Mouse (Mus musculus) CH12.LX (cell line): ENCODE data around the gene Gas2. TPM values are rescaled to one million over a fixed set of nuclear protein-coding genes. Genes with fewer than 3 reads are reported as not detected.

Experiments used
- DNase-seq: peaks from one replicate; pipeline ENCODE4 v3.0.0-alpha.2; 2013; ENCODE audit errors: extremely low read depth
- H3K27ac ChIP-seq: 2 replicates; pipeline ENCODE4 v1.5.1; 2012; ENCODE audit warnings: low read depth, mild to moderate bottlenecking, control low read depth, moderate library complexity; ENCODE audit not compliant: insufficient read depth
- H3K27me3 ChIP-seq: replicated peaks from 2 replicates; pipeline ENCODE3; 2012; ENCODE audit warnings: inconsistent platforms
- H3K36me3 ChIP-seq, 2 experiments: replicated peaks in 1 of 2; 2 replicates each; pipeline versions ENCODE3 to v1.6.1; 2012; ENCODE audit warnings: inconsistent platforms in 1 of 2, low read length in 1 of 2, mild to moderate bottlenecking in 1 of 2, mixed read lengths in 1 of 2, moderate library complexity in 1 of 2; ENCODE audit not compliant: control insufficient read depth in 1 of 2, insufficient read depth in 1 of 2
- H3K4me1 ChIP-seq, 2 experiments: 2 replicates each; pipeline ENCODE4 v1.6.1; 2012; ENCODE audit warnings: inconsistent platforms in 1 of 2, moderate library complexity in 1 of 2; ENCODE audit not compliant: insufficient read depth in 2 of 2, control insufficient read depth in 1 of 2
- H3K4me2 ChIP-seq: 2 replicates; pipeline ENCODE4 v1.6.1; 2012; ENCODE audit warnings: low read depth, mild to moderate bottlenecking, control low read depth; ENCODE audit not compliant: poor library complexity, insufficient read depth, severe bottlenecking
- H3K4me3 ChIP-seq, 3 experiments: fragments of 150-350 bp in 1 of 3; sonication (generic) in 1 of 3; replicated peaks in 1 of 3; 2 replicates each; pipeline versions ENCODE3 to v1.5.1; 2011 to 2012; ENCODE audit warnings: low read depth in 2 of 3, low read length in 2 of 3, mild to moderate bottlenecking in 2 of 3, moderate library complexity in 2 of 3, control low read depth in 1 of 3, improper control_type of control experiment in 1 of 3, inconsistent platforms in 1 of 3, mixed read lengths in 1 of 3; ENCODE audit not compliant: poor library complexity in 1 of 3
- H3K79me2 ChIP-seq: replicated peaks from 2 replicates; pipeline ENCODE4 v1.6.1; 2012; ENCODE audit warnings: mild to moderate bottlenecking, moderate library complexity; ENCODE audit not compliant: control insufficient read depth, poor library complexity, insufficient read depth, severe bottlenecking; ENCODE audit errors: extremely low read depth
- H3K9ac ChIP-seq: 2 replicates; pipeline ENCODE4 v1.6.1; 2012; ENCODE audit warnings: low read depth, mild to moderate bottlenecking, control low read depth, moderate library complexity; ENCODE audit not compliant: insufficient read depth
- H3K9me3 ChIP-seq: replicated peaks from 2 replicates; pipeline ENCODE3; 2012; ENCODE audit warnings: low read length, inconsistent platforms, mixed read lengths
- CHD2 ChIP-seq: IDR thresholded peaks from 2 replicates; pipeline ENCODE4 v1.6.1; 2011; ENCODE audit warnings: low read length, improper control_type of control experiment
- E2F4 ChIP-seq: IDR thresholded peaks from 2 replicates; pipeline ENCODE4 v1.6.1; 2011; ENCODE audit warnings: low read depth, low read length, improper control_type of control experiment; ENCODE audit not compliant: insufficient replicate concordance
- ETS1 ChIP-seq: conservative IDR thresholded peaks from 2 replicates; pipeline ENCODE4 v1.6.1; 2012; ENCODE audit warnings: low read depth, mild to moderate bottlenecking, inconsistent platforms, low read length, improper control_type of control experiment, moderate library complexity
- GABPA ChIP-seq: IDR thresholded peaks from 2 replicates; pipeline ENCODE4 v1.6.1; 2012; ENCODE audit warnings: low read depth, low read length, improper control_type of control experiment, inconsistent platforms; ENCODE audit not compliant: insufficient replicate concordance
- HCFC1 ChIP-seq: IDR thresholded peaks from 2 replicates; pipeline ENCODE4 v1.6.1; 2012; ENCODE audit warnings: low read depth, mild to moderate bottlenecking, inconsistent platforms, low read length, improper control_type of control experiment
- JUND ChIP-seq: conservative IDR thresholded peaks from 2 replicates; pipeline ENCODE4 v1.6.1; 2011; ENCODE audit warnings: low read depth, low read length, improper control_type of control experiment
- KAT2A ChIP-seq: IDR thresholded peaks from 2 replicates; pipeline ENCODE4 v1.6.1; 2012; ENCODE audit warnings: low read length, improper control_type of control experiment, inconsistent platforms; ENCODE audit not compliant: insufficient replicate concordance
- MAFK ChIP-seq: IDR thresholded peaks from 2 replicates; pipeline ENCODE4 v1.6.1; 2011; ENCODE audit warnings: low read length, improper control_type of control experiment; ENCODE audit not compliant: insufficient replicate concordance
- MAZ ChIP-seq: IDR thresholded peaks from 2 replicates; pipeline ENCODE4 v1.6.1; 2012; ENCODE audit warnings: low read depth, mild to moderate bottlenecking, inconsistent platforms, low read length, improper control_type of control experiment, moderate library complexity
- MXI1 ChIP-seq: IDR thresholded peaks from 2 replicates; pipeline ENCODE4 v1.6.1; 2011; ENCODE audit warnings: mild to moderate bottlenecking, low read depth, low read length, improper control_type of control experiment
- NELFE ChIP-seq: IDR thresholded peaks from 2 replicates; pipeline ENCODE4 v1.6.1; 2011; ENCODE audit warnings: low read depth, low read length, improper control_type of control experiment
- NRF1 ChIP-seq: IDR thresholded peaks from 2 replicates; pipeline ENCODE4 v1.6.1; 2014; ENCODE audit warnings: low read depth, mild to moderate bottlenecking, inconsistent platforms, low read length, improper control_type of control experiment, moderate library complexity
- PAX5 ChIP-seq: IDR thresholded peaks from 2 replicates; pipeline ENCODE4 v1.6.1; 2012; ENCODE audit warnings: low read length, inconsistent platforms, mixed read lengths
- POLR2A ChIP-seq: IDR thresholded peaks from 2 replicates; pipeline ENCODE4 v1.6.1; 2011; ENCODE audit warnings: low read depth, mild to moderate bottlenecking, improper control_type of control experiment, low read length
- RAD21 ChIP-seq: IDR thresholded peaks from 2 replicates; pipeline ENCODE4 v1.6.1; 2011; ENCODE audit warnings: low read depth, mild to moderate bottlenecking, low read length, improper control_type of control experiment, moderate library complexity
- SMC3 ChIP-seq: IDR thresholded peaks from 2 replicates; pipeline ENCODE4 v1.6.1; 2011; ENCODE audit warnings: low read depth, low read length, improper control_type of control experiment
- TBP ChIP-seq: conservative IDR thresholded peaks from 2 replicates; pipeline ENCODE4 v1.6.1; 2011; ENCODE audit warnings: low read depth, low read length, improper control_type of control experiment
- ZC3H11A ChIP-seq: IDR thresholded peaks from 2 replicates; pipeline ENCODE4 v1.6.1; 2012; ENCODE audit warnings: low read depth, mild to moderate bottlenecking, inconsistent platforms, low read length, improper control_type of control experiment
- ZMIZ1 ChIP-seq: IDR thresholded peaks from 2 replicates; pipeline ENCODE4 v1.6.1; 2012; ENCODE audit warnings: low read depth, mild to moderate bottlenecking, inconsistent platforms, low read length, improper control_type of control experiment
- ZNF384 ChIP-seq: IDR thresholded peaks from 2 replicates; pipeline ENCODE4 v1.6.1; 2012; ENCODE audit warnings: low read depth, low read length, improper control_type of control experiment, inconsistent platforms
- dilution Hi-C: fragments of 300-500 bp; cut with MboI; formaldehyde crosslinking; loops from 2 replicates; pipeline ENCODE4 v1.14.3; 2020; ENCODE audit warnings: low sequenced_read_pairs; ENCODE audit not compliant: extremely low pct_unique_long_range_greater_than_20kb, extremely low pct_ligation_motif_present
- in situ Hi-C: fragments of 300-500 bp; cut with MboI; formaldehyde crosslinking; loops from 3 replicates; pipeline ENCODE4 v1.14.3; 2019; ENCODE audit warnings: low sequenced_read_pairs, low pct_ligation_motif_present, low pct_unique_long_range_greater_than_20kb, mixed read lengths
- polyA plus RNA-seq: library from polyadenylated mRNA; unstranded; fragments of >175 nt; gene quantifications from 2 replicates; pipeline ENCODE4 v1.2.1, GENCODE M21; 2012; ENCODE audit warnings: low read depth; ENCODE audit not compliant: insufficient read length
- total RNA-seq, 2 experiments: library from RNA; depleted of rRNA; stranded (reverse); fragments of 300-350 nt in 1 of 2; fragments of >200 nt in 1 of 2; gene quantifications; 2 replicates each; pipeline ENCODE4 v1.2.3; 2012 to 2014

Gene Gas2
- total and polyA plus RNA-seq, 3 experiments = 2.7 to 4.3 (median 3.3) TPM

GRCm38 (mm10) chr7:51840515-51840914 lies 21.3 kb upstream of the Gas2 start:
- TF ChIP-seq KAT2A (no peak), ZMIZ1 (no peak), PAX5 (no peak), MXI1 (no peak), ZC3H11A (no peak), HCFC1 (no peak), TBP (no peak)
- Histone ChIP-seq H3K9me3 (peaks cover 9% of the 10 kb centered on the region), H3K79me2 (no peaks in the 10 kb centered on the region), H3K4me3 (no peak overlapping the region), H3K36me3 (no peaks in the 10 kb centered on the region), H3K4me1 (no peaks in the 10 kb centered on the region), H3K9ac (no peak overlapping the region), H3K27ac (no peak overlapping the region), H3K27me3 (no peaks in the 10 kb centered on the region), H3K4me2 (no peak overlapping the region)
- DNase-seq = no peak
- in situ Hi-C loops = no loop called here
- dilution Hi-C loops = no loop called here

DNA sequence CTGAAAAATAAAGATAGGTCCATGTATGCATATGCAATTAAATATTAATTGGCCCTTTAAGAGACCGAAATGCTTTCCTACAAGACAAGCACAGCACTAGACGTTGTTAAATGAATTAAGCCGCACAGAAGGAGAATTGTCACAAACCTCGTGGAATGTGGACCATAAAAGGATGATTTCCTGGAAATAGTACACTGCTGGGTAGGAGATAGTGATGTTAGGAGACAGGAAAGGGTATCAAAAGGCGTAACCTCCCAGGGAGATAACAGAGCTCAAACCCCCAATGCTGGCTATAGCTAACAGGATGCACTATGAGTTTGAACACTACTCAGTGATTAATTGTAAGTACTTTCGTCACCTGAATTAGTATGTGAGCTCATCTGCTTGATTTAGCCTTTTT lies 10.9 kb upstream of the Gas2 start:
- dilution Hi-C loops (no loop called here), in situ Hi-C loops (no loop called here)
- Histone ChIP-seq H3K9ac (no peak overlapping the region), H3K27me3 (no peaks in the 10 kb centered on the region), H3K4me1 (no peaks in the 10 kb centered on the region), H3K9me3 (peaks cover 5% of the 10 kb centered on the region), H3K27ac (no peak overlapping the region), H3K79me2 (no peaks in the 10 kb centered on the region), H3K4me2 (no peak overlapping the region), H3K36me3 (no peaks in the 10 kb centered on the region), H3K4me3 (no peak overlapping the region)
- DNase-seq = no peak
- no peak for TF ChIP-seq ETS1
- TF ChIP-seq E2F4 = no peak
- TF ChIP-seq ZMIZ1 = no peak
- no peak for TF ChIP-seq JUND
- TF ChIP-seq TBP = no peak
- no peak for TF ChIP-seq CHD2
- no peak for TF ChIP-seq MAZ
- no peak for TF ChIP-seq ZNF384
- no peak for TF ChIP-seq POLR2A
- TF ChIP-seq SMC3 = no peak
- TF ChIP-seq NRF1 = no peak
- TF ChIP-seq RAD21 = no peak
- TF ChIP-seq NELFE = no peak
- TF ChIP-seq PAX5 = no peak
- no peak for TF ChIP-seq GABPA
- no peak for TF ChIP-seq MAFK
